Mouse (Mus musculus): ENCODE results near the gene Tmem178.

- TF ChIP-seq POLR2A (IDR thresholded peaks at IDR 0.05; ENCODE audit: low read depth, low read length) (no peak), CTCF (IDR thresholded peaks at IDR 0.05; ENCODE audit: extremely low read depth, insufficient read length, insufficient replicate concordance, low read depth, low read length) (no peak)
These were observed 66.6 kb downstream of the Tmem178 start for GRCm38 (mm10) chr17:81010844-81011685.
